Mouse (Mus musculus): ENCODE measurements around the gene Pam. TPM values are rescaled to one million over a fixed set of nuclear protein-coding genes. Genes with fewer than 3 reads are reported as not detected.
"Not testable (repeated sequence)": the region's sequence is repeated elsewhere in the genome, so short reads cannot be mapped to it uniquely, and the experiment has no call there.

Gene Pam
- polyA plus RNA-seq, 1 experiment from 2014 or later: 77.3 TPM

- peak within 1 kb of the TSS; percentile 77 for H3K4me2 ChIP-seq (replicated peaks; ENCODE audit: low read depth, low read length)
- ATAC-seq (ENCODE audit: insufficient number of reproducible peaks, insufficient read depth, low FRiP score, low read depth): peak; percentile 98
- peaks cover 15% of the 10 kb centered on the region for H3K4me1 ChIP-seq (ENCODE audit: control insufficient read depth, insufficient read depth, low read length)
- H3K9me3 ChIP-seq (ENCODE audit: control insufficient read depth, low read depth, low read length): no peaks in the 10 kb centered on the region
- peak within 1 kb of the TSS; percentile 76 for H3K27ac ChIP-seq (ENCODE audit: low read length)
- peak within 1 kb of the TSS; percentile 66 for H3K9ac ChIP-seq (replicated peaks; ENCODE audit: low read depth, low read length)
- under 1% methylated on average over 66 of the region's 66 CpGs for WGBS
- H3K27me3 ChIP-seq (ENCODE audit: control insufficient read depth, insufficient read depth, low read length): no peaks in the 10 kb centered on the region
- no peaks in the 10 kb centered on the region for H3K36me3 ChIP-seq (ENCODE audit: control insufficient read depth, insufficient read depth, low read length)
- peak within 1 kb of the TSS; percentile 89 for H3K4me3 ChIP-seq (ENCODE audit: low read depth, low read length)
These were observed 325.3 kb downstream of the Pam start, which contains the start of the genes Gin1 and Ppip5k2 for GRCm38 (mm10) chr1:97769904-97770753. Gene Gin1, plus strand, starts transcription at chr1:97770172. Gene Ppip5k2, minus strand, starts transcription at chr1:97770411.

- no peaks in the 10 kb centered on the region for H3K27me3 ChIP-seq (ENCODE audit: control insufficient read depth, insufficient read depth, low read length)
- H3K9ac ChIP-seq (replicated peaks; ENCODE audit: low read depth, low read length): peak overlapping the region; percentile 66
- ATAC-seq (ENCODE audit: insufficient number of reproducible peaks, insufficient read depth, low FRiP score, low read depth): no peak; the same call in 1 of the 2 replicates
- H3K9me3 ChIP-seq (ENCODE audit: control insufficient read depth, low read depth, low read length): no peaks in the 10 kb centered on the region
- peaks cover 15% of the 10 kb centered on the region for H3K4me1 ChIP-seq (ENCODE audit: control insufficient read depth, insufficient read depth, low read length)
- H3K36me3 ChIP-seq (ENCODE audit: control insufficient read depth, insufficient read depth, low read length): no peaks in the 10 kb centered on the region
- peak overlapping the region; percentile 77 for H3K4me2 ChIP-seq (replicated peaks; ENCODE audit: low read depth, low read length)
- peak overlapping the region; percentile 76 for H3K27ac ChIP-seq (ENCODE audit: low read length)
- peak overlapping the region; percentile 89 for H3K4me3 ChIP-seq (ENCODE audit: low read depth, low read length)
- WGBS: 1% methylated on average over 40 of the region's 40 CpGs
These were observed 326.0 kb downstream of the Pam start for GRCm38 (mm10) chr1:97769294-97769903.

- Histone ChIP-seq H3K36me3 (ENCODE audit: control insufficient read depth, insufficient read depth, low read length) (no peaks in the 10 kb centered on the region), H3K27me3 (ENCODE audit: control insufficient read depth, insufficient read depth, low read length) (no peaks in the 10 kb centered on the region), H3K4me2 (replicated peaks; ENCODE audit: low read depth, low read length) (peak overlapping the region; percentile 77), H3K9ac (replicated peaks; ENCODE audit: low read depth, low read length) (peak overlapping the region; percentile 66), H3K9me3 (ENCODE audit: control insufficient read depth, low read depth, low read length) (no peaks in the 10 kb centered on the region), H3K27ac (ENCODE audit: low read length) (peak overlapping the region; percentile 76; the same call in 1 of the 2 replicates), H3K4me3 (ENCODE audit: low read depth, low read length) (peak overlapping the region; percentile 89), H3K4me1 (ENCODE audit: control insufficient read depth, insufficient read depth, low read length) (peaks cover 15% of the 10 kb centered on the region)
- 9% methylated on average over 7 of the region's 7 CpGs for WGBS
- no peak for ATAC-seq (ENCODE audit: insufficient number of reproducible peaks, insufficient read depth, low FRiP score, low read depth)
These were observed 326.5 kb downstream of the Pam start for GRCm38 (mm10) chr1:97768906-97769293.

GRCm38 (mm10) chr1:97768089-97768488, 327.4 kb downstream of the Pam start:
- H3K27ac ChIP-seq (ENCODE audit: low read length): no peak overlapping the region
- peak overlapping the region; percentile 77 for H3K4me2 ChIP-seq (replicated peaks; ENCODE audit: low read depth, low read length)
- H3K9me3 ChIP-seq (ENCODE audit: control insufficient read depth, low read depth, low read length): no peaks in the 10 kb centered on the region
- peaks cover 15% of the 10 kb centered on the region for H3K4me1 ChIP-seq (ENCODE audit: control insufficient read depth, insufficient read depth, low read length)
- ATAC-seq (ENCODE audit: insufficient number of reproducible peaks, insufficient read depth, low FRiP score, low read depth): no peak
- WGBS: 63% methylated on average over 2 of the region's 2 CpGs
- H3K27me3 ChIP-seq (ENCODE audit: control insufficient read depth, insufficient read depth, low read length): no peaks in the 10 kb centered on the region
- H3K36me3 ChIP-seq (ENCODE audit: control insufficient read depth, insufficient read depth, low read length): no peaks in the 10 kb centered on the region
- H3K4me3 ChIP-seq (ENCODE audit: low read depth, low read length): 0 out of 2 replicates have a peak overlapping the region, but pooled peaks have one; percentile 89
- no peak overlapping the region for H3K9ac ChIP-seq (replicated peaks; ENCODE audit: low read depth, low read length)

- not testable (repeated sequence) for H3K4me3 ChIP-seq (ENCODE audit: low read depth, low read length); ATAC-seq (ENCODE audit: insufficient number of reproducible peaks, insufficient read depth, low FRiP score, low read depth); H3K9ac ChIP-seq (replicated peaks; ENCODE audit: low read depth, low read length); H3K27me3 ChIP-seq (ENCODE audit: control insufficient read depth, insufficient read depth, low read length); H3K4me2 ChIP-seq (replicated peaks; ENCODE audit: low read depth, low read length); H3K27ac ChIP-seq (ENCODE audit: low read length); H3K36me3 ChIP-seq (ENCODE audit: control insufficient read depth, insufficient read depth, low read length); H3K9me3 ChIP-seq (ENCODE audit: control insufficient read depth, low read depth, low read length)
- WGBS: 78% methylated on average over 4 of the region's 4 CpGs
- peaks cover 12% of the 10 kb centered on the region for H3K4me1 ChIP-seq (ENCODE audit: control insufficient read depth, insufficient read depth, low read length)
These were observed 329.7 kb downstream of the Pam start for GRCm38 (mm10) chr1:97765712-97766111.

- Histone ChIP-seq H3K27ac (ENCODE audit: low read length) (no peak overlapping the region), H3K4me3 (ENCODE audit: low read depth, low read length) (no peak overlapping the region), H3K9me3 (ENCODE audit: control insufficient read depth, low read depth, low read length) (no peaks in the 10 kb centered on the region), H3K9ac (replicated peaks; ENCODE audit: low read depth, low read length) (no peak overlapping the region), H3K27me3 (ENCODE audit: control insufficient read depth, insufficient read depth, low read length) (no peaks in the 10 kb centered on the region), H3K36me3 (ENCODE audit: control insufficient read depth, insufficient read depth, low read length) (peaks cover 6% of the 10 kb centered on the region; the same call in 1 of the 2 replicates), H3K4me1 (ENCODE audit: control insufficient read depth, insufficient read depth, low read length) (no peaks in the 10 kb centered on the region), H3K4me2 (replicated peaks; ENCODE audit: low read depth, low read length) (no peak overlapping the region)
- no peak for ATAC-seq (ENCODE audit: insufficient number of reproducible peaks, insufficient read depth, low FRiP score, low read depth)
- 84% methylated on average over 6 of the region's 6 CpGs for WGBS
These were observed 334.0 kb downstream of the Pam start for GRCm38 (mm10) chr1:97761477-97761876.

GRCm38 (mm10) chr1:97760598-97760997, 334.8 kb downstream of the Pam start:
- H3K4me3 ChIP-seq (ENCODE audit: low read depth, low read length): no peak overlapping the region
- no peak overlapping the region for H3K4me2 ChIP-seq (replicated peaks; ENCODE audit: low read depth, low read length)
- no peaks in the 10 kb centered on the region for H3K27me3 ChIP-seq (ENCODE audit: control insufficient read depth, insufficient read depth, low read length)
- H3K9me3 ChIP-seq (ENCODE audit: control insufficient read depth, low read depth, low read length): no peaks in the 10 kb centered on the region
- H3K36me3 ChIP-seq (ENCODE audit: control insufficient read depth, insufficient read depth, low read length): peaks cover 8% of the 10 kb centered on the region; the same call in 1 of the 2 replicates
- no peaks in the 10 kb centered on the region for H3K4me1 ChIP-seq (ENCODE audit: control insufficient read depth, insufficient read depth, low read length)
- H3K27ac ChIP-seq (ENCODE audit: low read length): no peak overlapping the region
- 54% methylated on average over 7 of the region's 7 CpGs for WGBS
- H3K9ac ChIP-seq (replicated peaks; ENCODE audit: low read depth, low read length): no peak overlapping the region
- no peak for ATAC-seq (ENCODE audit: insufficient number of reproducible peaks, insufficient read depth, low FRiP score, low read depth)

GRCm38 (mm10) chr1:97759841-97760240, 335.6 kb downstream of the Pam start:
- no peak overlapping the region for H3K9ac ChIP-seq (replicated peaks; ENCODE audit: low read depth, low read length)
- no peak overlapping the region for H3K27ac ChIP-seq (ENCODE audit: low read length)
- no peak overlapping the region for H3K4me2 ChIP-seq (replicated peaks; ENCODE audit: low read depth, low read length)
- ATAC-seq (ENCODE audit: insufficient number of reproducible peaks, insufficient read depth, low FRiP score, low read depth): no peak
- peaks cover 10% of the 10 kb centered on the region for H3K36me3 ChIP-seq (ENCODE audit: control insufficient read depth, insufficient read depth, low read length)
- no peaks in the 10 kb centered on the region for H3K4me1 ChIP-seq (ENCODE audit: control insufficient read depth, insufficient read depth, low read length)
- H3K4me3 ChIP-seq (ENCODE audit: low read depth, low read length): no peak overlapping the region
- no peaks in the 10 kb centered on the region for H3K9me3 ChIP-seq (ENCODE audit: control insufficient read depth, low read depth, low read length)
- no peaks in the 10 kb centered on the region for H3K27me3 ChIP-seq (ENCODE audit: control insufficient read depth, insufficient read depth, low read length)

All from stomach, embryonic 14.5 days (tissue).